Mouse (Mus musculus): ENCODE measurements around the gene Bfsp1.

The Bfsp1 gene

DNA sequence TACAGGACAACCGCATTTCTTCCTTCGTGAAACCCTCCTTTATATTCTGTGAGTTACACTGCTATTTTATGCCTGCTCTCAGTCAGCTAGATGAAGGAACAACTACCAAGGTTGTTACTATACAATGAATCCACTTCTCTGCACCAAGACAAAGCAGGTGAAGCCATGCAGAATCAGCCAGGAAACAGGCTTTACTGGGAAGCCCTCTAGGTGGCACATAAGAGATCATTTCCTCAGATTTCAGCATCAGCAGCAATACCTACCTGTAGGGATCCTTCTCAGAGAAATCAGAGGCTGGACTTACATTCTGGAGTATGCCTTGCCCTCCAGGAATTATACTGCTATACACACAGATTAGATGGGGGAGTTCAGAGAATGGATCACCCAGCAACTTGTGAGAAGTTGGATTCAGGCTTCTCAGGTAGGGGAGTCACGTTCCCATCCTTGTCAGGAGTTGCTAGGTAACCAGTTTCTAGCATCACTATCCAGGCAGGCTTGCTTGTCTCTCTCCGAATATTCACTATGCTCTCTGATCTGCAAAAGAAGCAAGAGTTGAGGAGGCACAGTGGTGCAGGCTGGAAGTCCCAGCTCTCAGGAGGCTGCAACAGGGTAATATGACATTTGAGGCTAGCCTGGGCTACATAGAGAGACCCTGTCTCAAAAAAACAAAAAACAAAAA is 66.5 kb downstream of the Bfsp1 start:
- no peak for DNase-seq (ENCODE audit: low read depth, low spot score)

DNA sequence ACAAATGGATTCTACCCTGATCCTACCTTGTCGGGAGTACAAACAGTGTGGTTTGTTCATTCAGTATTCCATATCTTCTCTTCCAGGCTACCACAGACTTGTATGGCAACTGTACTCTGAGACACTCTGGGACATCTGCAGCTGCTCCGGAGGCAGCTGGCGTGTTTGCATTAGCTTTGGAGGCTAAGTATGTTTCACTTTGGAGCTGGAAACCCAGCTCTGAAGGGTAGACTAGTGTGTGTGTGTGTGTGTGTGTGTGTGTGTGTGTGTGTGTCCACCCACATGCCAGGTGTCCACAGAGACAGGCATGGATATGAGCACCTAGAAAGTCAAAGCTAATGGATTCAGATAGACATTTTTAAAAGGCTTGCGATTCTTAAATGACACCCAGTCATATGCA is 67.1 kb downstream of the Bfsp1 start:
- DNase-seq (ENCODE audit: low read depth, low spot score) = no peak

DNA sequence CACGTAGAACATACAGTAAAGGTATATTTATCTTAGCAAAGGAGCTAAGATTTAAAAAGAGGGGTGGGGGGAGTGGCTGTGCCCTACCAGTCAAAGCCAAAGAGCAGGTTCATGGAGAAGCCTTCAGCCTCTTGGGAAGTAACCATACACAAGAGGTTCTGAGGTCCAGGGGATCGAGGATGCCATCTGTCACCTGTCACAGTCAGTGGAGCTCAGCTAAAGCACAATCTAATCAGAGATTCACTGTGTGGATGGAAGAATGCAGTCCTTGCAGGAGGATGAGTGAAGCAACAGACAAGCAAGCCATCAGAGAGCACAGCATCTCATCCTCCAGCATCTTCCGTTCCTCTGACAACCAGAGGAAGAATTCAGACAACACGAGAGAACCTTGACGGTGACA is 73.1 kb downstream of the Bfsp1 start:
- DNase-seq (ENCODE audit: low read depth, low spot score) = no peak

DNA sequence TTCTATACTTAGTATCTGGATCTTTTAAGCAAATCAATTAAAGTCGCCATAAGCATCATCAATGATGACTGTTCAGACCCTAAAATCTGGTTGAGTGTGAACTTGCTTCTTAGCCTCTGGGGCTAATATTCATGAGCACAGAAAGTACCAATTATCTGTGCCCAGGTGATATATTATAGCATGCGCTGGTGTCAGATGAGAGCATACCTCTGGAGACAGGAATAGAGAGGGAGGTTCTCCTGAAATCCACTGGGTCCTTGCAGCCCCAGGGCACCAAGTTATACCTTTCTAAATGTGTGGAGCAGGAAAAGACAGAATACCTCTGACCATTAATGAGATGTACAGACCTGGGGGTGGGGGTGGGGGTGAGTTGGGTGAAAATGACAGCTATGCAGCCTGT is 82.7 kb downstream of the Bfsp1 start:
- no peak for DNase-seq (ENCODE audit: low read depth, low spot score)
